Mouse (Mus musculus) MEL (cell line): ENCODE measurements around the gene Cotl1. TPM values are rescaled to one million over a fixed set of nuclear protein-coding genes. Genes with fewer than 3 reads are reported as not detected.

Experiments
- DNase-seq: peaks from one replicate; pipeline ENCODE4 v3.0.0; 2011; ENCODE audit warnings: low read depth, low spot score
- H3K27ac ChIP-seq: 2 replicates; pipeline ENCODE4 v1.5.1; 2012; ENCODE audit warnings: low read depth, mild to moderate bottlenecking, control low read depth, low read length, moderate library complexity; ENCODE audit not compliant: control insufficient read depth
- H3K27me3 ChIP-seq, 2 experiments: fragments of 150-350 bp in 1 of 2; sonication (generic) in 1 of 2; 2 replicates each; pipeline ENCODE4 v1.6.1; 2012; ENCODE audit warnings: low read length in 2 of 2, mild to moderate bottlenecking in 2 of 2, improper control_type of control experiment in 1 of 2, moderate library complexity in 1 of 2; ENCODE audit not compliant: insufficient read depth in 2 of 2, control insufficient read depth in 1 of 2
- H3K36me3 ChIP-seq, 2 experiments: 2 replicates each; pipeline ENCODE4 v1.6.1; 2012 to 2014; ENCODE audit warnings: low read length in 2 of 2, improper control_type of control experiment in 1 of 2, inconsistent platforms in 1 of 2, mild to moderate bottlenecking in 1 of 2; ENCODE audit not compliant: insufficient read depth in 2 of 2, control insufficient read depth in 1 of 2
- H3K4me1 ChIP-seq, 2 experiments: fragments of 150-350 bp in 1 of 2; sonication (generic) in 1 of 2; 2 replicates each; pipeline ENCODE4 v1.6.1; 2012; ENCODE audit warnings: low read length in 2 of 2, improper control_type of control experiment in 1 of 2, mild to moderate bottlenecking in 1 of 2; ENCODE audit not compliant: insufficient read depth in 2 of 2, control insufficient read depth in 1 of 2
- H3K4me3 ChIP-seq, 2 experiments: fragments of 150-350 bp in 1 of 2; sonication (generic) in 1 of 2; 2 replicates each; pipeline ENCODE4 v1.5.1; 2012; ENCODE audit warnings: low read depth in 2 of 2, low read length in 2 of 2, mild to moderate bottlenecking in 2 of 2, moderate library complexity in 2 of 2, control low read depth in 1 of 2, improper control_type of control experiment in 1 of 2; ENCODE audit not compliant: control insufficient read depth in 1 of 2, insufficient read depth in 1 of 2
- H3K79me2 ChIP-seq: 2 replicates; pipeline ENCODE4 v1.6.1; 2012; ENCODE audit warnings: mild to moderate bottlenecking, low read length, moderate library complexity; ENCODE audit not compliant: control insufficient read depth, poor library complexity, insufficient read depth
- H3K9ac ChIP-seq: 2 replicates; pipeline ENCODE4 v1.6.1; 2012; ENCODE audit warnings: low read depth, mild to moderate bottlenecking, control low read depth, low read length, moderate library complexity; ENCODE audit not compliant: control insufficient read depth, poor library complexity, severe bottlenecking
- H3K9me3 ChIP-seq: fragments of 150-350 bp; sonication (generic); replicated peaks from 2 replicates; pipeline ENCODE4 v1.6.1; 2012; ENCODE audit warnings: mild to moderate bottlenecking, low read length, improper control_type of control experiment, moderate library complexity; ENCODE audit not compliant: insufficient read depth
- CHD1 ChIP-seq: IDR thresholded peaks from 2 replicates; pipeline ENCODE4 v1.6.1; 2012; ENCODE audit warnings: low read depth, mild to moderate bottlenecking, inconsistent platforms, low read length, improper control_type of control experiment
- CHD2 ChIP-seq: IDR thresholded peaks from 2 replicates; pipeline ENCODE4 v1.6.1; 2011; ENCODE audit warnings: low read length, improper control_type of control experiment
- E2F4 ChIP-seq: IDR thresholded peaks from 2 replicates; pipeline ENCODE4 v1.6.1; 2011; ENCODE audit warnings: low read depth, low read length, improper control_type of control experiment, borderline replicate concordance
- ELF1 ChIP-seq: IDR thresholded peaks from 2 replicates; pipeline ENCODE4 v1.6.1; 2014; ENCODE audit warnings: low read depth, mild to moderate bottlenecking, inconsistent platforms, low read length, improper control_type of control experiment, moderate library complexity
- EP300 ChIP-seq, 2 experiments: IDR thresholded peaks; 2 replicates each; pipeline ENCODE4 v1.6.1; 2011; ENCODE audit warnings: improper control_type of control experiment in 2 of 2, low read length in 2 of 2, low read depth in 1 of 2, mild to moderate bottlenecking in 1 of 2
- GABPA ChIP-seq: IDR thresholded peaks from 2 replicates; pipeline ENCODE4 v1.6.1; 2012; ENCODE audit warnings: low read depth, mild to moderate bottlenecking, inconsistent platforms, low read length, improper control_type of control experiment, moderate library complexity
- GATA1 ChIP-seq: IDR thresholded peaks from 2 replicates; pipeline ENCODE4 v1.6.1; 2011; ENCODE audit warnings: low read depth, low read length, improper control_type of control experiment
- HCFC1 ChIP-seq: IDR thresholded peaks from 2 replicates; pipeline ENCODE4 v1.6.1; 2012; ENCODE audit warnings: low read depth, mild to moderate bottlenecking, inconsistent platforms, low read length, improper control_type of control experiment, moderate library complexity
- JUND ChIP-seq: IDR thresholded peaks from 2 replicates; pipeline ENCODE4 v1.6.1; 2011; ENCODE audit warnings: low read depth, mild to moderate bottlenecking, improper control_type of control experiment, low read length
- KAT2A ChIP-seq: conservative IDR thresholded peaks from 2 replicates; pipeline ENCODE4 v1.6.1; 2012; ENCODE audit warnings: low read depth, low read length, improper control_type of control experiment, inconsistent platforms
- MAFK ChIP-seq: IDR thresholded peaks from 2 replicates; pipeline ENCODE4 v1.6.1; 2011; ENCODE audit warnings: low read depth, mild to moderate bottlenecking, low read length, improper control_type of control experiment, borderline replicate concordance
- MAX ChIP-seq: IDR thresholded peaks from 2 replicates; pipeline ENCODE4 v1.6.1; 2011; ENCODE audit warnings: low read length, improper control_type of control experiment
- MAZ ChIP-seq: IDR thresholded peaks from 2 replicates; pipeline ENCODE4 v1.6.1; 2012; ENCODE audit warnings: low read depth, mild to moderate bottlenecking, inconsistent platforms, low read length, improper control_type of control experiment
- MEF2A ChIP-seq: IDR thresholded peaks from 2 replicates; pipeline ENCODE4 v1.6.1; 2014; ENCODE audit warnings: low read depth, mild to moderate bottlenecking, inconsistent platforms, low read length, improper control_type of control experiment; ENCODE audit not compliant: poor library complexity, insufficient replicate concordance, severe bottlenecking; ENCODE audit errors: extremely low read depth
- MXI1 ChIP-seq: IDR thresholded peaks from 2 replicates; pipeline ENCODE4 v1.6.1; 2011; ENCODE audit warnings: mild to moderate bottlenecking, low read depth, low read length, improper control_type of control experiment
- MYB ChIP-seq: IDR thresholded peaks from 2 replicates; pipeline ENCODE4 v1.6.1; 2011; ENCODE audit warnings: mild to moderate bottlenecking, low read depth, low read length, improper control_type of control experiment
- NELFE ChIP-seq: IDR thresholded peaks from 2 replicates; pipeline ENCODE4 v1.6.1; 2011; ENCODE audit warnings: low read depth, low read length, improper control_type of control experiment
- NRF1 ChIP-seq: IDR thresholded peaks from 2 replicates; pipeline ENCODE4 v1.6.1; 2014; ENCODE audit warnings: low read depth, mild to moderate bottlenecking, inconsistent platforms, low read length, improper control_type of control experiment, moderate library complexity; ENCODE audit not compliant: poor library complexity, insufficient read depth, severe bottlenecking
- POLR2A ChIP-seq, 2 experiments: IDR thresholded peaks; 2 replicates each; pipeline ENCODE4 v1.6.1; 2011 to 2012; ENCODE audit warnings: low read length in 2 of 2, mild to moderate bottlenecking in 2 of 2, control low read depth in 1 of 2, improper control_type of control experiment in 1 of 2, low read depth in 1 of 2, moderate library complexity in 1 of 2; ENCODE audit not compliant: control insufficient read depth in 1 of 2, insufficient read depth in 1 of 2, poor library complexity in 1 of 2
- POLR2AphosphoS2 ChIP-seq: IDR thresholded peaks from 2 replicates; pipeline ENCODE4 v1.6.1; 2011; ENCODE audit warnings: low read length, improper control_type of control experiment
- RAD21 ChIP-seq: IDR thresholded peaks from 2 replicates; pipeline ENCODE4 v1.6.1; 2011; ENCODE audit warnings: mild to moderate bottlenecking, low read depth, low read length, improper control_type of control experiment
- SIN3A ChIP-seq: IDR thresholded peaks from 2 replicates; pipeline ENCODE4 v1.6.1; 2012; ENCODE audit warnings: low read length, improper control_type of control experiment, inconsistent platforms
- TBP ChIP-seq: IDR thresholded peaks from 2 replicates; pipeline ENCODE4 v1.8.0; 2011; ENCODE audit warnings: low read depth, low read length, improper control_type of control experiment
- UBTF ChIP-seq: IDR thresholded peaks from 2 replicates; pipeline ENCODE4 v1.6.1; 2012; ENCODE audit warnings: low read depth, mild to moderate bottlenecking, inconsistent platforms, low read length, improper control_type of control experiment, moderate library complexity, borderline replicate concordance; ENCODE audit not compliant: insufficient read depth
- USF2 ChIP-seq, 2 experiments: IDR thresholded peaks; 2 replicates each; pipeline ENCODE4 v1.6.1; 2011 to 2012; ENCODE audit warnings: improper control_type of control experiment in 2 of 2, low read length in 2 of 2, borderline replicate concordance in 1 of 2, inconsistent platforms in 1 of 2, low read depth in 1 of 2, mild to moderate bottlenecking in 1 of 2; ENCODE audit not compliant: insufficient read depth in 1 of 2
- ZC3H11A ChIP-seq: IDR thresholded peaks from 2 replicates; pipeline ENCODE4 v1.6.1; 2012; ENCODE audit warnings: low read depth, mild to moderate bottlenecking, inconsistent platforms, low read length, improper control_type of control experiment
- ZKSCAN1 ChIP-seq: IDR thresholded peaks from 2 replicates; pipeline ENCODE4 v1.6.1; 2012; ENCODE audit warnings: low read depth, mild to moderate bottlenecking, inconsistent platforms, low read length, improper control_type of control experiment, moderate library complexity
- ZNF384 ChIP-seq: IDR thresholded peaks from 2 replicates; pipeline ENCODE4 v1.6.1; 2012; ENCODE audit warnings: low read depth, mild to moderate bottlenecking, inconsistent platforms, low read length, improper control_type of control experiment
- polyA plus RNA-seq, 2 experiments: library from polyadenylated mRNA; stranded (reverse) in 1 of 2; unstranded in 1 of 2; fragments of >175 nt in 1 of 2; fragments of >200 nt in 1 of 2; gene quantifications; 2 replicates each; pipeline versions ENCODE4 v1.2.1 to v1.2.4; 2012; ENCODE audit warnings: low replicate concordance in 2 of 2, low read depth in 1 of 2; ENCODE audit not compliant: insufficient read length in 2 of 2, insufficient read depth in 1 of 2, missing spikeins in 1 of 2
- total RNA-seq: library from RNA; depleted of rRNA; stranded (reverse); fragments of 300-350 nt; gene quantifications from 2 replicates; pipeline ENCODE4 v1.2.3, GENCODE M21; 2012

The Cotl1 gene
- total and polyA plus RNA-seq, 3 experiments: 70.3 to 114 TPM; not detected in 1

DNA sequence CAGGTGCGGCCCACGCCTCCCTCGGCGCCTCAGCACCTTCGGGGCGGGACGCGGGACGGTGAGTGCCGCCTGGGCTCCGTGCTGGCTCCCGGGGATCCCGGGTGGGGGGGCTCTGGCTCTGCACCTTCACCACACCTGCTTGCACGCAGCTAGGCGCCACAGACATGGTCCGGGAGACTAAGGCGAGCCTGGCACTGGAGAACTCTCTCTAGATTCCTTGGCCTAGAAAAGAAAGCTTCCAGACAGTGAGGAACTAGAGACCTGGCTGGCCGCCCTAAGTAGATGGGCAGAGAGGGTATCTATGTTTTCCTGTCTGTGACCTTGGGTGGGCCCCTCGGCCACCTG is 22.0 kb upstream of the Cotl1 start:
- no peaks in the 10 kb centered on the region for H3K9me3 ChIP-seq
- no peak for DNase-seq
- H3K27me3 ChIP-seq: no peaks in the 10 kb centered on the region
- peak overlapping the region; percentile 72 for H3K9ac ChIP-seq
- peak overlapping the region; percentile 67 to 94 for H3K4me3 ChIP-seq
- H3K27ac ChIP-seq: no peak overlapping the region
- H3K79me2 ChIP-seq: no peaks in the 10 kb centered on the region; the same call in 1 of the 2 replicates
- H3K4me1 ChIP-seq: peaks cover 2 to 16% of the 10 kb centered on the region in 2 experiments
- H3K36me3 ChIP-seq: peaks cover 0 to 2% of the 10 kb centered on the region in 2 experiments; a peak in 1 of 4 replicates
- TF ChIP-seq POLR2A (IDR thresholded peaks at IDR 0.05; ENCODE audit: control insufficient read depth in 1 of 2, insufficient read depth in 1 of 2, low read depth in 1 of 2, low read length in 2 of 2, poor library complexity in 1 of 2) (no peak; a peak in 1 of 4 replicates), MAFK (no peak), MAX (no peak), NELFE (no peak), MXI1 (no peak), EP300 (IDR thresholded peaks at IDR 0.05; ENCODE audit: low read depth in 1 of 2, low read length in 2 of 2) (no peak), CHD2 (no peak), USF2 (IDR thresholded peaks at IDR 0.05; ENCODE audit: borderline replicate concordance in 1 of 2, insufficient read depth in 1 of 2, low read depth in 1 of 2, low read length in 2 of 2) (no peak), MAZ (no peak), JUND (no peak), MEF2A (no peak), MYB (no peak), ELF1 (no peak), ZC3H11A (no peak), TBP (no peak), GATA1 (no peak)

DNA sequence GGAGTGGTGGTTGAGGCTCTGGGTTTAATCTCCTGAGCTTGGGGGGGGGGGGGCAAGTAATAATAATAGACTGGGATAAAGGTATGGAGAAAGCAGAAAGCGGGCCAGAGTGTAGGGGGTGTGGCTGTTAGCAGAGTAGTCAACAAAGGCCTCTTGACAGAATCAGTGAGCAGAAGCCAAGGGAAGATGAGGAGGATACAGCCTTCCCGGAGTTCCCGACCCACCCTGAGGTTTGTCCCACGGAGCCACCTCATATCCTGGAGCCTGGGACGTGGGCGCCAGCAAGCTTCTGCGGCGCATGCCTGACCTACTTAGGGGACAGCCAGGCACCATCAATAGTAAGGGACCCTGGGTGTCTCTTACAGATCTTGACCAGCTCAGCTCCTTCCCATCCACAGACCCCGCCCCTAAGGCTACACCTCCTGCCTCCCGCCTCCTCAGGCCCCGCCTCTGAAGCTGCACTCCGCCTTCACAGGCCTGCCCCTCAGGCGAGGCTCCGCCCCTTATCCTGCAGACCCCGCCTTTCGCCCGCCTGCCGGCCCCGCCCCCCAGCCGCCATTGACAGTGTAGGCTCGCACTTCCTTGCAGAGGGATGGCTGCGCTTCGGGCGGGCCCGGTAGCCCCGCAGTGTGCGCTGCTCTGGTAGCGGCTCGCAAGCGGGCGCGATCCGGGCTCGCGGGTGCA is 21.5 kb upstream of the Cotl1 start, which contains the start of gene Klhl36:
Gene Klhl36 (plus strand): TSS at position 561 of the 684 bp plus-strand sequence.
- Histone ChIP-seq H3K9ac (peak within 1 kb of the TSS; percentile 72), H3K36me3 (peaks cover 0 to 2% of the 10 kb centered on the region in 2 experiments; a peak in 1 of 4 replicates), H3K4me1 (peaks cover 2 to 16% of the 10 kb centered on the region in 2 experiments)
- TF ChIP-seq GABPA: no peak
- no peak for TF ChIP-seq ZNF384
- TF ChIP-seq KAT2A: no peak
- TF ChIP-seq POLR2AphosphoS2: peak; percentile 29; the same call in 1 of the 2 replicates
- 0 out of 2 replicates have a peak, but pooled peaks have one; percentile 17 for TF ChIP-seq NRF1
- TF ChIP-seq SIN3A: peak; percentile 28; the same call in 1 of the 2 replicates
- TF ChIP-seq POLR2A (IDR thresholded peaks at IDR 0.05; ENCODE audit: control insufficient read depth in 1 of 2, insufficient read depth in 1 of 2, low read depth in 1 of 2, low read length in 2 of 2, poor library complexity in 1 of 2): peak; percentile 49 to 64; a peak in 2 of 4 replicates
- no peak for TF ChIP-seq E2F4
- TF ChIP-seq EP300 (IDR thresholded peaks at IDR 0.05; ENCODE audit: low read depth in 1 of 2, low read length in 2 of 2): no peak
- TF ChIP-seq USF2 (IDR thresholded peaks at IDR 0.05; ENCODE audit: borderline replicate concordance in 1 of 2, insufficient read depth in 1 of 2, low read depth in 1 of 2, low read length in 2 of 2): no peak
- TF ChIP-seq UBTF: 0 out of 2 replicates have a peak, but pooled peaks have one; percentile 41
- peak; percentile 52; the same call in 1 of the 2 replicates for TF ChIP-seq MXI1
- no peak for TF ChIP-seq RAD21
- no peak for TF ChIP-seq CHD1
- no peak for TF ChIP-seq ZC3H11A
- TF ChIP-seq ZKSCAN1: no peak
- no peak for TF ChIP-seq MAFK
- no peak; the same call in 1 of the 2 replicates for TF ChIP-seq MAZ
- TF ChIP-seq CHD2: no peak
- TF ChIP-seq HCFC1: no peak
- peak; percentile 66 for TF ChIP-seq NELFE

More for the DNA sequence above, 21.5 kb upstream of the Cotl1 start, which contains the start of gene Klhl36:
- Histone ChIP-seq H3K4me3 (peak within 1 kb of the TSS; percentile 67 to 94), H3K79me2 (no peaks in the 10 kb centered on the region; the same call in 1 of the 2 replicates), H3K9me3 (no peaks in the 10 kb centered on the region), H3K27me3 (no peaks in the 10 kb centered on the region), H3K27ac (no peak within 1 kb of the TSS)
- peak; percentile 93 for DNase-seq
